18 mouse cellular contexts compared by ENCODE assay signal in the genomic region with DNA sequence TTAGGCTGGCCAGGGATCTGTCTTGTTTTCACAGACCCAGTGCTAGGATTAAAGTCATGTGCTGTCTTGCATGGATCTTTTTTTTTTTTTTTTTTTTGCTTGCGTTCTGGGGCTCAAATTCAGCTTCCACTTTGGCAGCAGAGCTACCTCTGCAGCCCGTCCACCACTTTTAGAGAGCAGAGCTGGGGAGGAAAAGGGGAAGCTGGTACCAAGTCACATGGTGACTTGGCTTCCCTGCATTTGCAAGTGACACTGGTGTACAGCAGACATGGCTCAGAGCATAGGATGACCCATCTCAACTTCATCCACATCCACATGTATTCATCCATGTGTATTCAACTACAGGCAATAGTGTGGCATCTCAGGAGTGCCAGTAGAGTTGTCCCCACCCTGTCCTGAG.
DNase-seq lines count a peak whose midpoint lies in the region; ATAC-seq and TF ChIP-seq lines count a peak whose summit lies in the region.
"Had no signal": no experiment of that assay in that cellular context is flagged by ENCODE, and none has a peak within 500 bp of the region (broad histone marks: within the 10 kb centered on the region; RNA-seq: fewer than 3 reads in every experiment).

No protein-coding gene starts in this region.

- H3K27me3 ChIP-seq in lung, postnatal 0 days (replicated peaks; ENCODE audit: insufficient read depth, low read length): no peaks in the 10 kb centered on the region
- H3K27me3 ChIP-seq: embryonic facial prominence, embryonic 12.5 days; forebrain, embryonic 15.5 days had no signal

- H3K36me3 ChIP-seq in lung, postnatal 0 days (ENCODE audit: insufficient read depth, low read length): no peaks in the 10 kb centered on the region
- no peaks in the 10 kb centered on the region for H3K36me3 ChIP-seq in macrophage (ENCODE audit: inconsistent target)
- H3K36me3 ChIP-seq: embryonic facial prominence, embryonic 12.5 days; forebrain, embryonic 15.5 days; heart, embryonic 10.5 days; hindbrain, embryonic 10.5 days had no signal

- no peaks in the 10 kb centered on the region for H3K79me2 ChIP-seq in macrophage (ENCODE audit: inconsistent target)

- TF ChIP-seq CTCF in lung, postnatal 0 days (IDR thresholded peaks at IDR 0.05): no peak
- no peak for TF ChIP-seq CTCF in bone marrow macrophage, adult 2 months (IDR thresholded peaks at IDR 0.05; ENCODE audit: low read depth, low read length)

- H3K4me1 ChIP-seq in lung, postnatal 0 days (ENCODE audit: insufficient read depth, low read depth, low read length): no peaks in the 10 kb centered on the region
- H3K4me1 ChIP-seq in bone marrow macrophage, adult 2 months (ENCODE audit: control insufficient read depth, insufficient read depth, low read length): peaks cover 30% of the 10 kb centered on the region
- H3K4me1 ChIP-seq: embryonic facial prominence, embryonic 12.5 days; forebrain, embryonic 15.5 days; heart, embryonic 10.5 days had no signal

- H3K9me3 ChIP-seq in lung, postnatal 0 days (ENCODE audit: low read length): no peaks in the 10 kb centered on the region
- H3K9me3 ChIP-seq: embryonic facial prominence, embryonic 12.5 days; forebrain, embryonic 15.5 days; heart, embryonic 10.5 days; hindbrain, embryonic 10.5 days had no signal

- DNase-seq in lung, postnatal 0 days (ENCODE audit: low spot score): peak; percentile 11
- DNase-seq in lung, adult 18-20 months: no peak
- DNase-seq in cerebellum, postnatal 10 days: no peak
- no peak for DNase-seq in heart, postnatal 25 days (ENCODE audit: low spot score)
- DNase-seq: adrenal gland, postnatal 14 days; cerebellum, adult 2 months; cerebellum, postnatal 14 days; gastrocnemius, postnatal 36 days; heart, adult 18-20 months; heart, postnatal 10 days had no signal

- no peak for TF ChIP-seq POLR2A in bone marrow macrophage, adult 2 months (IDR thresholded peaks at IDR 0.05; ENCODE audit: borderline replicate concordance, low read depth, low read length)

- intact Hi-C loops in heart, postnatal 25 days (cut with DNase I): no loop called here

- no peak overlapping the region for H3K9ac ChIP-seq in lung, postnatal 0 days (replicated peaks; ENCODE audit: low read depth)
- H3K9ac ChIP-seq: embryonic facial prominence, embryonic 12.5 days; forebrain, embryonic 15.5 days; hindbrain, embryonic 14.5 days had no signal

- H3K4me3 ChIP-seq in lung, postnatal 0 days (ENCODE audit: low read depth, low read length): no peak overlapping the region
- H3K4me3 ChIP-seq in bone marrow macrophage, adult 2 months (ENCODE audit: insufficient read depth, low read length): no peak overlapping the region
- H3K4me3 ChIP-seq in macrophage (ENCODE audit: inconsistent target): no peak overlapping the region
- H3K4me3 ChIP-seq: embryonic facial prominence, embryonic 12.5 days; forebrain, embryonic 15.5 days; heart, embryonic 10.5 days; hindbrain, embryonic 10.5 days had no signal

- 52% methylated on average over 2 of the region's 2 CpGs for WGBS in lung, postnatal 0 days
- 21% methylated on average over 2 of the region's 2 CpGs for WGBS in macrophage (ENCODE audit: missing documents)

- no peak for ATAC-seq in lung, postnatal 0 days
- ATAC-seq in neutrophil, adult 5-6 weeks (ENCODE audit: extremely low read depth, insufficient number of reproducible peaks, low FRiP score, poor library complexity, severe bottlenecking): peak; percentile 69
- ATAC-seq: forebrain, embryonic 15.5 days had no signal

- TF ChIP-seq EP300 in lung, postnatal 0 days (IDR thresholded peaks at IDR 0.05): no peak

- H3K4me2 ChIP-seq in lung, postnatal 0 days (replicated peaks; ENCODE audit: low read depth, low read length): no peak overlapping the region
- H3K4me2 ChIP-seq: embryonic facial prominence, embryonic 12.5 days; forebrain, embryonic 15.5 days; hindbrain, embryonic 14.5 days had no signal

- H3K27ac ChIP-seq in lung, postnatal 0 days (ENCODE audit: low read length): no peak overlapping the region
- H3K27ac ChIP-seq in bone marrow macrophage, adult 2 months (ENCODE audit: insufficient read depth, low read depth, low read length): peak overlapping the region; percentile 89
- H3K27ac ChIP-seq in macrophage: 0 out of 2 replicates have a peak overlapping the region, but pooled peaks have one; percentile 25
- H3K27ac ChIP-seq: embryonic facial prominence, embryonic 12.5 days; forebrain, embryonic 15.5 days; heart, embryonic 10.5 days; hindbrain, embryonic 10.5 days; hindbrain, embryonic 14.5 days had no signal
